29 mouse cellular contexts compared by ENCODE assay signal in the genomic region with DNA sequence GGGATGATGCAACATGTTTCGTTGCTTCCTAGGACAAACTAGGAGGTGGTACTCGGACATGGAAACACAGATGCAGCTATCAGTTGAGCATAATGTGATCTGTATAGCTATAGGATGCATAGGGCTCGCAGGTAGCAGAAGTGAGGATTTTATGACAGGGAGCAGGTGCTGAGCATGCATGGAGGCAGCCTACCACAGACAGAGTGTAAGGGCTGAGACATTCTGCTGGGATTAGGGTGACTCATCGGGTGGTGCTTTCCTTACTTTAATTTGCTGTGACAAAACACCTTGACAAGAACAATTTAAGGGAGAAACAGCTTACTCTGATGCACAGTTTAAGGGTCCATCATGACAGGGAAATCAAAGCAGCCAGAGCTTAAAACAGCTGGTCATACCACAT.
"Had no signal": no experiment of that assay in that cellular context is flagged by ENCODE, and none has a peak within 500 bp of the region (broad histone marks: within the 10 kb centered on the region; RNA-seq: fewer than 3 reads in every experiment).

No protein-coding gene starts in this region.

- H3K27ac ChIP-seq: embryonic facial prominence, embryonic 12.5 days; embryonic facial prominence, embryonic 13.5 days; embryonic facial prominence, embryonic 15.5 days; forebrain, embryonic 10.5 days; forebrain, embryonic 12.5 days; forebrain, embryonic 13.5 days; forebrain, embryonic 15.5 days; gastrocnemius, adult 2 months; heart, adult 2 months; heart, embryonic 10.5 days had no signal

- H3K4me3 ChIP-seq: embryonic facial prominence, embryonic 12.5 days; embryonic facial prominence, embryonic 13.5 days; embryonic facial prominence, embryonic 15.5 days; erythroblast, embryonic 14.5 days; forebrain, embryonic 10.5 days; forebrain, embryonic 12.5 days; forebrain, embryonic 13.5 days; forebrain, embryonic 15.5 days; gastrocnemius, adult 2 months; heart, adult 2 months; heart, embryonic 10.5 days had no signal

- DNase-seq: cerebellum, adult 2 months; cerebellum, adult 8-10 months; cerebellum, adult 9-10 months; cerebellum, adult 9-11 months; cerebellum, postnatal 10 days; cerebellum, postnatal 14 days; cerebellum, postnatal 25 days; cerebellum, postnatal 36 days; embryo, embryonic 11 days; forebrain, postnatal 0 days; gastrocnemius, adult 2 months; gastrocnemius, postnatal 10 days; gastrocnemius, postnatal 14 days; gastrocnemius, postnatal 25 days; gastrocnemius, postnatal 36 days; heart, adult 11 months; heart, adult 18-20 months; heart, adult 2 months had no signal

- H3K4me2 ChIP-seq: embryonic facial prominence, embryonic 12.5 days; embryonic facial prominence, embryonic 13.5 days; embryonic facial prominence, embryonic 15.5 days; forebrain, embryonic 12.5 days; forebrain, embryonic 13.5 days; forebrain, embryonic 15.5 days; heart, embryonic 11.5 days had no signal

- H3K9me3 ChIP-seq: embryonic facial prominence, embryonic 12.5 days; embryonic facial prominence, embryonic 13.5 days; embryonic facial prominence, embryonic 15.5 days; forebrain, embryonic 10.5 days; forebrain, embryonic 12.5 days; forebrain, embryonic 13.5 days; forebrain, embryonic 15.5 days; heart, embryonic 10.5 days had no signal

- H3K9ac ChIP-seq: embryonic facial prominence, embryonic 12.5 days; embryonic facial prominence, embryonic 13.5 days; embryonic facial prominence, embryonic 15.5 days; forebrain, embryonic 12.5 days; forebrain, embryonic 13.5 days; forebrain, embryonic 15.5 days; forebrain, postnatal 0 days had no signal

- H3K4me1 ChIP-seq: embryonic facial prominence, embryonic 12.5 days; embryonic facial prominence, embryonic 13.5 days; embryonic facial prominence, embryonic 15.5 days; forebrain, embryonic 10.5 days; forebrain, embryonic 12.5 days; forebrain, embryonic 13.5 days; forebrain, embryonic 15.5 days; heart, embryonic 10.5 days had no signal

- H3K36me3 ChIP-seq: embryonic facial prominence, embryonic 12.5 days; embryonic facial prominence, embryonic 13.5 days; embryonic facial prominence, embryonic 15.5 days; forebrain, embryonic 10.5 days; forebrain, embryonic 12.5 days; forebrain, embryonic 15.5 days; heart, embryonic 10.5 days had no signal

- ATAC-seq: forebrain, embryonic 13.5 days; forebrain, embryonic 15.5 days; forebrain, embryonic 16.5 days; forebrain, postnatal 0 days had no signal

- H3K27me3 ChIP-seq: embryonic facial prominence, embryonic 12.5 days; embryonic facial prominence, embryonic 13.5 days; embryonic facial prominence, embryonic 15.5 days; forebrain, embryonic 12.5 days; forebrain, embryonic 13.5 days; forebrain, embryonic 15.5 days had no signal
